Mouse (Mus musculus) MEL (cell line): ENCODE measurements around the gene Ifit1bl2. TPM values are rescaled to one million over a fixed set of nuclear protein-coding genes. Genes with fewer than 3 reads are reported as not detected.
"Not testable (repeated sequence)": the region's sequence is repeated elsewhere in the genome, so short reads cannot be mapped to it uniquely, and the experiment has no call there.

Source experiments
- DNase-seq: peaks from one replicate; pipeline ENCODE4 v3.0.0; 2011; ENCODE audit warnings: low read depth, low spot score
- H3K27ac ChIP-seq: 2 replicates; pipeline ENCODE4 v1.5.1; 2012; ENCODE audit warnings: low read depth, mild to moderate bottlenecking, control low read depth, low read length, moderate library complexity; ENCODE audit not compliant: control insufficient read depth
- H3K27me3 ChIP-seq, 2 experiments: fragments of 150-350 bp in 1 of 2; sonication (generic) in 1 of 2; 2 replicates each; pipeline ENCODE4 v1.6.1; 2012; ENCODE audit warnings: low read length in 2 of 2, mild to moderate bottlenecking in 2 of 2, improper control_type of control experiment in 1 of 2, moderate library complexity in 1 of 2; ENCODE audit not compliant: insufficient read depth in 2 of 2, control insufficient read depth in 1 of 2
- H3K36me3 ChIP-seq, 2 experiments: 2 replicates each; pipeline ENCODE4 v1.6.1; 2012 to 2014; ENCODE audit warnings: low read length in 2 of 2, improper control_type of control experiment in 1 of 2, inconsistent platforms in 1 of 2, mild to moderate bottlenecking in 1 of 2; ENCODE audit not compliant: insufficient read depth in 2 of 2, control insufficient read depth in 1 of 2
- H3K4me1 ChIP-seq, 2 experiments: fragments of 150-350 bp in 1 of 2; sonication (generic) in 1 of 2; 2 replicates each; pipeline ENCODE4 v1.6.1; 2012; ENCODE audit warnings: low read length in 2 of 2, improper control_type of control experiment in 1 of 2, mild to moderate bottlenecking in 1 of 2; ENCODE audit not compliant: insufficient read depth in 2 of 2, control insufficient read depth in 1 of 2
- H3K4me3 ChIP-seq, 2 experiments: fragments of 150-350 bp in 1 of 2; sonication (generic) in 1 of 2; 2 replicates each; pipeline ENCODE4 v1.5.1; 2012; ENCODE audit warnings: low read depth in 2 of 2, low read length in 2 of 2, mild to moderate bottlenecking in 2 of 2, moderate library complexity in 2 of 2, control low read depth in 1 of 2, improper control_type of control experiment in 1 of 2; ENCODE audit not compliant: control insufficient read depth in 1 of 2, insufficient read depth in 1 of 2
- H3K79me2 ChIP-seq: 2 replicates; pipeline ENCODE4 v1.6.1; 2012; ENCODE audit warnings: mild to moderate bottlenecking, low read length, moderate library complexity; ENCODE audit not compliant: control insufficient read depth, poor library complexity, insufficient read depth
- H3K9ac ChIP-seq: 2 replicates; pipeline ENCODE4 v1.6.1; 2012; ENCODE audit warnings: low read depth, mild to moderate bottlenecking, control low read depth, low read length, moderate library complexity; ENCODE audit not compliant: control insufficient read depth, poor library complexity, severe bottlenecking
- H3K9me3 ChIP-seq: fragments of 150-350 bp; sonication (generic); replicated peaks from 2 replicates; pipeline ENCODE4 v1.6.1; 2012; ENCODE audit warnings: mild to moderate bottlenecking, low read length, improper control_type of control experiment, moderate library complexity; ENCODE audit not compliant: insufficient read depth
- CTCF ChIP-seq, 3 experiments: IDR thresholded peaks in 2 of 3; conservative IDR thresholded peaks in 1 of 3; 2 replicates each; pipeline ENCODE4 v1.5.1; 2011 to 2012; ENCODE audit warnings: low read length in 3 of 3, low read depth in 2 of 3, mild to moderate bottlenecking in 2 of 3, improper control_type of control experiment in 1 of 3, inconsistent platforms in 1 of 3, mixed read lengths in 1 of 3, moderate library complexity in 1 of 3; ENCODE audit not compliant: control insufficient read depth in 1 of 3, insufficient read depth in 1 of 3, poor library complexity in 1 of 3, severe bottlenecking in 1 of 3
- JUND ChIP-seq: IDR thresholded peaks from 2 replicates; pipeline ENCODE4 v1.6.1; 2011; ENCODE audit warnings: low read depth, mild to moderate bottlenecking, improper control_type of control experiment, low read length
- MAFK ChIP-seq: IDR thresholded peaks from 2 replicates; pipeline ENCODE4 v1.6.1; 2011; ENCODE audit warnings: low read depth, mild to moderate bottlenecking, low read length, improper control_type of control experiment, borderline replicate concordance
- USF2 ChIP-seq, 2 experiments: IDR thresholded peaks; 2 replicates each; pipeline ENCODE4 v1.6.1; 2011 to 2012; ENCODE audit warnings: improper control_type of control experiment in 2 of 2, low read length in 2 of 2, borderline replicate concordance in 1 of 2, inconsistent platforms in 1 of 2, low read depth in 1 of 2, mild to moderate bottlenecking in 1 of 2; ENCODE audit not compliant: insufficient read depth in 1 of 2
- polyA plus RNA-seq, 2 experiments: library from polyadenylated mRNA; stranded (reverse) in 1 of 2; unstranded in 1 of 2; fragments of >175 nt in 1 of 2; fragments of >200 nt in 1 of 2; gene quantifications; 2 replicates each; pipeline versions ENCODE4 v1.2.1 to v1.2.4; 2012; ENCODE audit warnings: low replicate concordance in 2 of 2, low read depth in 1 of 2; ENCODE audit not compliant: insufficient read length in 2 of 2, insufficient read depth in 1 of 2, missing spikeins in 1 of 2
- total RNA-seq: library from RNA; depleted of rRNA; stranded (reverse); fragments of 300-350 nt; gene quantifications from 2 replicates; pipeline ENCODE4 v1.2.3, GENCODE M21; 2012

The Ifit1bl2 gene
- total and polyA plus RNA-seq, 3 experiments: not detected

GRCm38 (mm10) chr19:34588959-34589358, 51.6 kb downstream of the Ifit1bl2 start:
- Histone ChIP-seq H3K9ac (no peak overlapping the region), H3K79me2 (no peaks in the 10 kb centered on the region), H3K4me3 (no peak overlapping the region), H3K27ac (no peak overlapping the region), H3K27me3 (peaks cover 0 to 2% of the 10 kb centered on the region in 2 experiments; a peak in 3 of 4 replicates), H3K9me3 (no peaks in the 10 kb centered on the region), H3K4me1 (no peaks in the 10 kb centered on the region), H3K36me3 (no peaks in the 10 kb centered on the region)
- TF ChIP-seq CTCF (IDR thresholded peaks at IDR 0.05 in 2 of 3, conservative IDR thresholded peaks at IDR 0.05 in 1 of 3; ENCODE audit: control insufficient read depth in 1 of 3, insufficient read depth in 1 of 3, low read depth in 2 of 3, low read length in 3 of 3, poor library complexity in 1 of 3, severe bottlenecking in 1 of 3) (peak in 1 of 3 experiments; percentile 29; a peak in 2 of 6 replicates), JUND (no peak), USF2 (IDR thresholded peaks at IDR 0.05; ENCODE audit: borderline replicate concordance in 1 of 2, insufficient read depth in 1 of 2, low read depth in 1 of 2, low read length in 2 of 2) (no peak)
- no peak for DNase-seq

- not testable (repeated sequence) for H3K9me3 ChIP-seq, H3K4me1 ChIP-seq, H3K27me3 ChIP-seq, H3K27ac ChIP-seq, H3K9ac ChIP-seq, DNase-seq, H3K4me3 ChIP-seq, H3K36me3 ChIP-seq, H3K79me2 ChIP-seq
Observed at GRCm38 (mm10) chr19:34587898-34588692, 52.4 kb downstream of the Ifit1bl2 start.

- TF ChIP-seq CTCF (IDR thresholded peaks at IDR 0.05 in 2 of 3, conservative IDR thresholded peaks at IDR 0.05 in 1 of 3; ENCODE audit: control insufficient read depth in 1 of 3, insufficient read depth in 1 of 3, low read depth in 2 of 3, low read length in 3 of 3, poor library complexity in 1 of 3, severe bottlenecking in 1 of 3) (peak in 1 of 3 experiments; percentile 8; a peak in 1 of 6 replicates), MAFK (peak; percentile 59; the same call in 1 of the 2 replicates)
- DNase-seq, H3K79me2 ChIP-seq, H3K4me3 ChIP-seq, H3K9me3 ChIP-seq, H3K27me3 ChIP-seq, H3K27ac ChIP-seq, H3K36me3 ChIP-seq, H3K9ac ChIP-seq, H3K4me1 ChIP-seq: not testable (repeated sequence)
Observed at GRCm38 (mm10) chr19:34585740-34586458, 54.6 kb downstream of the Ifit1bl2 start.

DNA sequence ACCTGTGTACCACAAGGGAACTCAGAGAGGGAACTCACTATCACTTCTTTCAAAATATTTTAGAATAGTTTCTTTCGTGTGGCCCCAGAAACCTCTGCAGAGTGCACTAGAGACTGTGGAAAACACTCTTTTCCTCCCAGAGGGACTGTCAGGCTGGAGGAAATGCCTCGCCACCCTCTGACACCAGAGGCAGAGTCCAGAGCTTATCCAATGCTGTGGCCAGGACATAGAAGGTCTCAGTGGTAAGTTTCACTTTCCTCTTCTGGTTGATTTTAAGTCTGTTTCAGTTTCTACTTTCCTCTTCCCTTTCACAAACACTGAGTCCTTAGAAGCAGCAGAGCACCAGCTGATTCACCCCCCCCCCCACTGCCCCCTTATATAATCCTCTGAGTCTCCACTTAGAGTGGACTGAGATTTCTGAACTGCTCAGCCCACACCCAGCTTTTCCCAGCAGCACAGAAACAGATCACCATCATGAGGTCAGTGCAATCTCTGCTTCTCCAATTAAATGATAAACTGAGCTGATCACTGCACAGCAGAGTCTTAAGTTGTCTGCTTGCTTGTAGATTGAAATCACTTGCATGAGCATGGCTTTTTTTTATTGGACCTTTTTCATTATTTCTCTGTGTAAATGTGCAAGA, 57.3 kb downstream of the Ifit1bl2 start, which contains the start of gene Ifit3:
Ifit3 (plus strand) TSS at position 406 of the 641 bp plus-strand sequence.
- H3K79me2 ChIP-seq, H3K9me3 ChIP-seq, H3K4me1 ChIP-seq, H3K27ac ChIP-seq, H3K9ac ChIP-seq, H3K27me3 ChIP-seq, DNase-seq, H3K4me3 ChIP-seq, H3K36me3 ChIP-seq: not testable (repeated sequence)

GRCm38 (mm10) chr19:34582696-34583095, 57.8 kb downstream of the Ifit1bl2 start:
- H3K27me3 ChIP-seq, H3K4me1 ChIP-seq, H3K9ac ChIP-seq, H3K27ac ChIP-seq, H3K9me3 ChIP-seq, H3K79me2 ChIP-seq, H3K4me3 ChIP-seq, H3K36me3 ChIP-seq, DNase-seq: not testable (repeated sequence)
